Mouse (Mus musculus): ENCODE measurements at regions not wholly inside any gene's neighbourhood (a gene's known extent, or its start where the extent isn't known, plus 50 kb on each side); places are given as distances from the start of the nearest gene placed in this dataset.

GRCm38 (mm10) chr3:149163591-149163990, 173.2 kb upstream of the Adgrl2 start:
- TF ChIP-seq CTCF (conservative IDR thresholded peaks at IDR 0.05; ENCODE audit: low read length) (no peak), NANOG (IDR thresholded peaks at IDR 0.05; ENCODE audit: borderline replicate concordance, low read length) (no peak), POU5F1 (IDR thresholded peaks at IDR 0.05; ENCODE audit: borderline replicate concordance, low read length) (no peak)
